Mouse (Mus musculus) bone marrow, adult 2 months (tissue): ENCODE data around the gene Sst. TPM values are rescaled to one million over a fixed set of nuclear protein-coding genes. Genes with fewer than 3 reads are reported as not detected.

ENCODE experiments used
- H3K27ac ChIP-seq: fragments of 200-500 bp; 2 replicates; pipeline ENCODE4 v1.5.1; 2012; ENCODE audit warnings: low read depth, mild to moderate bottlenecking, control low read depth, inconsistent platforms, low read length; ENCODE audit not compliant: control insufficient read depth, poor library complexity, insufficient read depth
- H3K4me1 ChIP-seq: fragments of 200-500 bp; 2 replicates; pipeline ENCODE4 v1.6.1; 2011; ENCODE audit warnings: low read length; ENCODE audit not compliant: control insufficient read depth, insufficient read depth
- H3K4me3 ChIP-seq: fragments of 200-500 bp; replicated peaks from 2 replicates; pipeline ENCODE3; 2011; ENCODE audit warnings: mild to moderate bottlenecking, low read depth, low read length, control low read depth; ENCODE audit not compliant: control insufficient read depth
- CTCF ChIP-seq: fragments of 200-500 bp; IDR thresholded peaks from 2 replicates; pipeline ENCODE4 v1.5.1; 2011; ENCODE audit warnings: low read length, control low read depth; ENCODE audit not compliant: control insufficient read depth, insufficient read depth
- POLR2A ChIP-seq: fragments of 200-500 bp; IDR thresholded peaks from 2 replicates; pipeline ENCODE4 v1.6.1; 2011; ENCODE audit warnings: low read depth, mild to moderate bottlenecking, control low read depth, low read length, borderline replicate concordance; ENCODE audit not compliant: control insufficient read depth
- WGBS: fragments of 180-500 bp; shearing (Covaris S2); methylation state at CpG from one replicate; pipeline ENCODE4 v1.1.7; 2018; 5-methylcytosine and 5-hydroxymethylcytosine counted together
- polyA plus RNA-seq: library from polyadenylated mRNA; stranded (reverse); fragments of >200 nt; gene quantifications from 2 replicates; pipeline ENCODE4 v1.2.4, GENCODE M21; 2011; ENCODE audit warnings: low replicate concordance; ENCODE audit not compliant: missing spikeins, insufficient read depth, insufficient read length

Gene Sst
- polyA plus RNA-seq, result not detected in 2 replicates

- TF ChIP-seq POLR2A (no peak), CTCF (no peak)
- Histone ChIP-seq H3K4me3 (no peak within 1 kb of the TSS), H3K4me1 (no peaks in the 10 kb centered on the region), H3K27ac (no peak within 1 kb of the TSS)
- WGBS, result 11% methylated on average over 26 of the region's 26 CpGs
Measured at GRCm38 (mm10) chr16:23890636-23891035, at the start of gene Sst. Sst (minus strand) TSS chr16:23890958.

- no peak for TF ChIP-seq POLR2A
- no peak for TF ChIP-seq CTCF
- Histone ChIP-seq H3K4me1 (no peaks in the 10 kb centered on the region), H3K27ac (no peak overlapping the region), H3K4me3 (no peak overlapping the region)
- WGBS, result 71% methylated on average over 2 of the region's 2 CpGs
Measured at GRCm38 (mm10) chr16:23934397-23934796, 43.6 kb upstream of the Sst start.

- 79% methylated on average over 11 of the region's 11 CpGs for WGBS
- TF ChIP-seq CTCF, result no peak
- TF ChIP-seq POLR2A, result no peak
- peaks cover 2% of the 10 kb centered on the region; the same call in 1 of the 2 replicates for H3K4me1 ChIP-seq
- no peak within 1 kb of the TSS for H3K27ac ChIP-seq
- no peak within 1 kb of the TSS for H3K4me3 ChIP-seq
Measured at GRCm38 (mm10) chr16:23932294-23932693, 41.5 kb upstream of the Sst start, which contains the start of gene Rtp2. Rtp2 (minus strand) TSS chr16:23932394.

GRCm38 (mm10) chr16:23931275-23931674, 40.5 kb upstream of the Sst start:
- H3K4me1 ChIP-seq, result peaks cover 2% of the 10 kb centered on the region; the same call in 1 of the 2 replicates
- H3K4me3 ChIP-seq, result no peak overlapping the region
- no peak overlapping the region for H3K27ac ChIP-seq
- TF ChIP-seq CTCF (no peak), POLR2A (no peak)
- 78% methylated on average over 18 of the region's 18 CpGs for WGBS

- Histone ChIP-seq H3K27ac (no peak overlapping the region), H3K4me3 (no peak overlapping the region), H3K4me1 (peaks cover 2% of the 10 kb centered on the region; the same call in 1 of the 2 replicates)
- 76% methylated on average over 3 of the region's 3 CpGs for WGBS
- TF ChIP-seq POLR2A (no peak), CTCF (no peak)
Measured at GRCm38 (mm10) chr16:23930426-23931073, 39.8 kb upstream of the Sst start.

GRCm38 (mm10) chr16:23927301-23928114, 36.8 kb upstream of the Sst start:
- Histone ChIP-seq H3K4me1 (peaks cover 2% of the 10 kb centered on the region; the same call in 1 of the 2 replicates), H3K27ac (no peak overlapping the region), H3K4me3 (no peak overlapping the region)
- TF ChIP-seq CTCF (no peak), POLR2A (no peak)
- WGBS, result 76% methylated on average over 33 of the region's 33 CpGs

GRCm38 (mm10) chr16:23922906-23923305, 32.1 kb upstream of the Sst start:
- 85% methylated on average over 1 of the region's 1 CpGs for WGBS
- Histone ChIP-seq H3K4me1 (peaks cover under 1% of the 10 kb centered on the region; the same call in 1 of the 2 replicates), H3K4me3 (no peak overlapping the region), H3K27ac (no peak overlapping the region)
- TF ChIP-seq POLR2A (no peak), CTCF (no peak)

- H3K27ac ChIP-seq, result no peak overlapping the region
- no peak overlapping the region for H3K4me3 ChIP-seq
- H3K4me1 ChIP-seq, result no peaks in the 10 kb centered on the region
- TF ChIP-seq POLR2A (no peak), CTCF (no peak)
- 67% methylated on average over 5 of the region's 5 CpGs for WGBS
Measured at GRCm38 (mm10) chr16:23921697-23922096, 30.9 kb upstream of the Sst start.
